Mouse (Mus musculus): ENCODE results near the gene Gm5089. TPM values are rescaled to one million over a fixed set of nuclear protein-coding genes. Genes with fewer than 3 reads are reported as not detected.
"Not testable (repeated sequence)": the region's sequence is repeated elsewhere in the genome, so short reads cannot be mapped to it uniquely, and the experiment has no call there.

Gene Gm5089
- polyA plus RNA-seq, 1 experiment from 2014 or later: not detected

DNA sequence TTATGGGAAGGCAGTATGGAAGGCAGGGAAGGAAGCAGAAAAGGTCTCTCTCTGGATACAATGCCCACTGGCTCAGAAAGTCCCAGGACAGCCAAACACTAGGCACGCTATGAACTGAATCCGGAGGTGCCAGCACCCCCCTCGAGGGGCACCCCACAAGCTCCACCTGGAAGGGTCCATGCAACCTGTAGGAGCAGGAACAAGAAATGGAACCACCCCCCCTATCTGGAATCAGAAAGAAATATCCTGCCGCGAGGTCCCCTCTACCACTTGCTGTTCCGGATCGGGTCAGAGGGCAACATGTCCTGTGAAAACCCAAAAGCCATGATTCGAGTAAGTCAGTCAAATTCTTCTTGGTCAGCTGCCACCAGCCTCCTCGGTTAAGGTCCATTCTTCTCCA is 11.1 kb upstream of the Gm5089 start:
- H3K36me3 ChIP-seq (ENCODE audit: control insufficient read depth, insufficient read depth, low read length): no peaks in the 10 kb centered on the region
- ATAC-seq (replicated peaks; ENCODE audit: low FRiP score, low TSS enrichment, low read depth): no peak
- WGBS: 23% methylated on average over 9 of the region's 9 CpGs

DNA sequence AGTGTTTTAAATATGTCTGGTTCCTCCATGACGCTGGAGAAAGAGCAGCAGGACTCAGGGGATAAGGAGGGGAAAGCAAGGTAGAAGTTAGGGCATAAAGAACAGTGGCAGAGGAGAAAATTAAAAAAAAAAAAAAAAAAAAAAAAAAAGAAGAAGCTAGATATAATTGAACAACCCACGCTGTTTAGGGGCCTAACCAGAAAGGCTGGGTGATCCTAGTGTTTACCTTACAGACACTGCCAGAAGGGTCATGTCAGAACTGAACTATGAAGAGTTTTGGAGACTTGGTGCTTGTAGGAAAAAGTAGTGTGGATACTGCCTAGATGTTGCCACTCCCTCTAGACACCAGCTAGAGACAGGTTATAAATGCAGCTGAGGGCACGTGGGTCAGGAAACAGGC is 10.6 kb upstream of the Gm5089 start:
- Histone ChIP-seq H3K9ac (ENCODE audit: low read length) (no peak overlapping the region), H3K4me1 (replicated peaks; ENCODE audit: control insufficient read depth, insufficient read depth, low read length) (peaks cover 11% of the 10 kb centered on the region; the same call in 1 of the 2 replicates), H3K27ac (ENCODE audit: low read depth) (no peak overlapping the region), H3K4me3 (ENCODE audit: low read depth, low read length) (no peak overlapping the region), H3K9me3 (ENCODE audit: control insufficient read depth, low read length) (no peaks in the 10 kb centered on the region), H3K27me3 (replicated peaks; ENCODE audit: control insufficient read depth, insufficient read depth, low read length) (peaks cover 73% of the 10 kb centered on the region), H3K36me3 (ENCODE audit: control insufficient read depth, insufficient read depth, low read length) (no peaks in the 10 kb centered on the region), H3K4me2 (ENCODE audit: low read length) (no peak overlapping the region)
- WGBS: 36% methylated on average over 3 of the region's 3 CpGs
- ATAC-seq (replicated peaks; ENCODE audit: low FRiP score, low TSS enrichment, low read depth) (no peak), DNase-seq (ENCODE audit: low spot score) (no peak)

More for the DNA sequence above, 11.1 kb upstream of the Gm5089 start:
- H3K4me1 ChIP-seq (replicated peaks; ENCODE audit: control insufficient read depth, insufficient read depth, low read length): peaks cover 11% of the 10 kb centered on the region; the same call in 1 of the 2 replicates
- no peak overlapping the region for H3K4me3 ChIP-seq (ENCODE audit: low read depth, low read length)
- no peak overlapping the region for H3K27ac ChIP-seq (ENCODE audit: low read depth)
- no peak overlapping the region for H3K4me2 ChIP-seq (ENCODE audit: low read length)
- peaks cover 75% of the 10 kb centered on the region for H3K27me3 ChIP-seq (replicated peaks; ENCODE audit: control insufficient read depth, insufficient read depth, low read length)
- no peaks in the 10 kb centered on the region for H3K9me3 ChIP-seq (ENCODE audit: control insufficient read depth, low read length)
- H3K9ac ChIP-seq (ENCODE audit: low read length): no peak overlapping the region
- DNase-seq (ENCODE audit: low spot score): no peak

DNA sequence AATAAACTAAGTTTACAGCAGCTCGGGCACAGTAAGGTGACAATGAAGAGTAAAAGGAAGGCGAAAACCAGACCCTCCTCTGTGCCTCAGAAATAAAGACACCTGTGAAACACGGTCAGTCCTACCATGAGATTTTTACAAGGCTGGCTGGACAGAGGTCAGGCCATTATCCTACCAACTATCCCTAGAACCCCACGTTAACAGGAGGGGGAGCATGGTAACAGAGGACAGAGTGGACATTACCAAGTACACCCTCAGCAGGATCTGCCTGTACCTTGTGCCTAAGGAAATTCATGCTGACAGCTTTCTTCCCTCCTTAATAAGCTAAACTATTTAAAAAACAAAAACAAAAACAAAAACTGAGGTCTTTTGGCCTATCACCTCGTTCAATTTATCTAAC is 9.3 kb upstream of the Gm5089 start:
- H3K4me2 ChIP-seq (ENCODE audit: low read length): no peak overlapping the region
- H3K4me3 ChIP-seq (ENCODE audit: low read depth, low read length): no peak overlapping the region
- no peaks in the 10 kb centered on the region for H3K36me3 ChIP-seq (ENCODE audit: control insufficient read depth, insufficient read depth, low read length)
- H3K4me1 ChIP-seq (replicated peaks; ENCODE audit: control insufficient read depth, insufficient read depth, low read length): peaks cover 11% of the 10 kb centered on the region; the same call in 1 of the 2 replicates
- 49% methylated on average over 5 of the region's 5 CpGs for WGBS
- H3K27ac ChIP-seq (ENCODE audit: low read depth): no peak overlapping the region
- no peaks in the 10 kb centered on the region for H3K9me3 ChIP-seq (ENCODE audit: control insufficient read depth, low read length)
- H3K9ac ChIP-seq (ENCODE audit: low read length): no peak overlapping the region
- no peak for ATAC-seq (replicated peaks; ENCODE audit: low FRiP score, low TSS enrichment, low read depth)
- peaks cover 73% of the 10 kb centered on the region for H3K27me3 ChIP-seq (replicated peaks; ENCODE audit: control insufficient read depth, insufficient read depth, low read length)
- no peak for DNase-seq (ENCODE audit: low spot score)

DNA sequence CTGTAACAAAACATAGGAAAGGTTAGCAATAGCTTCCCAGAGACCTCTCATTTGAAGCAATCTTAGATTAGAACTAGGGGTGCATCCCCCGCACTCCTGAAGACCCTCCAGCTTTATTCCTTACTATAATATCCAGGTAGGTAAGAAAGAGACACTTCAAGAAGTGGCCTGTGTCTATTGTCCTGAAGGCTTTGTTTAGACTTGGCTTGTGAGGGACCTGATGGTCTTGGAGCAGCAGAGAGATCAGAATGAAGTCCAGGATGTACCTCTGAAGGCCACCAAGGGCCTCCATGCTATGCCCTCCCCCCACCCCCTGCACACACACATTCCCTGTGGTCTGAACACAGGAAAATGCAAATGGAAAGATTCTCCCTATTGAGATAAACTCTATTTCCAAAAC is 8.9 kb upstream of the Gm5089 start:
- peaks cover 73% of the 10 kb centered on the region for H3K27me3 ChIP-seq (replicated peaks; ENCODE audit: control insufficient read depth, insufficient read depth, low read length)
- no peak for ATAC-seq (replicated peaks; ENCODE audit: low FRiP score, low TSS enrichment, low read depth)
- no peak for DNase-seq (ENCODE audit: low spot score)
- peaks cover 11% of the 10 kb centered on the region; the same call in 1 of the 2 replicates for H3K4me1 ChIP-seq (replicated peaks; ENCODE audit: control insufficient read depth, insufficient read depth, low read length)
- WGBS: 100% methylated on average over 1 of the region's 1 CpGs
- no peak overlapping the region for H3K4me3 ChIP-seq (ENCODE audit: low read depth, low read length)
- H3K9ac ChIP-seq (ENCODE audit: low read length): no peak overlapping the region
- no peak overlapping the region for H3K4me2 ChIP-seq (ENCODE audit: low read length)
- no peaks in the 10 kb centered on the region for H3K9me3 ChIP-seq (ENCODE audit: control insufficient read depth, low read length)
- H3K36me3 ChIP-seq (ENCODE audit: control insufficient read depth, insufficient read depth, low read length): no peaks in the 10 kb centered on the region
- H3K27ac ChIP-seq (ENCODE audit: low read depth): no peak overlapping the region

DNA sequence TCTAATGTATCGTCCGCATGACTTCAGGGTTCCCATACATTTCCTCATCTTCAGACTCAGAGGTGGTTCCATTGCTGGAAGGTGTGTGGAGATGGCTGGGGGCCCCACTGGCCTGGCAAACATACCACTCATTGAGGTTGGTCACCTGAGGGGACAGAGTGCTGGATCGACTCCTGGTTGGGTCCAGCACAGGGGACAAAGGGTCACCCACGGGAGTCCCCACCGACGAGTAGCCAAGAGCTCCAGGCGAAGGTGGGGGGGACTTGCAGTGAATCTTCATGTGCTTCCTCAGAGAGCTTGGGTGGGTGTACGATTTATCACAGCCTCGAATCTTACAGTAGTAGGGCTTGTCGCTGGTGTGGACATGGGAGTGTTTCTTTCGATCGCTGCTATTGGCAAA is 8.4 kb upstream of the Gm5089 start:
- not testable (repeated sequence) for ATAC-seq (replicated peaks; ENCODE audit: low FRiP score, low TSS enrichment, low read depth); H3K4me3 ChIP-seq (ENCODE audit: low read depth, low read length); H3K27ac ChIP-seq (ENCODE audit: low read depth); H3K4me1 ChIP-seq (replicated peaks; ENCODE audit: control insufficient read depth, insufficient read depth, low read length); H3K9ac ChIP-seq (ENCODE audit: low read length); H3K4me2 ChIP-seq (ENCODE audit: low read length); H3K36me3 ChIP-seq (ENCODE audit: control insufficient read depth, insufficient read depth, low read length); H3K9me3 ChIP-seq (ENCODE audit: control insufficient read depth, low read length); DNase-seq (ENCODE audit: low spot score)
- WGBS: 86% methylated on average over 6 of the region's 12 CpGs
- H3K27me3 ChIP-seq (replicated peaks; ENCODE audit: control insufficient read depth, insufficient read depth, low read length): peaks cover 72% of the 10 kb centered on the region

DNA sequence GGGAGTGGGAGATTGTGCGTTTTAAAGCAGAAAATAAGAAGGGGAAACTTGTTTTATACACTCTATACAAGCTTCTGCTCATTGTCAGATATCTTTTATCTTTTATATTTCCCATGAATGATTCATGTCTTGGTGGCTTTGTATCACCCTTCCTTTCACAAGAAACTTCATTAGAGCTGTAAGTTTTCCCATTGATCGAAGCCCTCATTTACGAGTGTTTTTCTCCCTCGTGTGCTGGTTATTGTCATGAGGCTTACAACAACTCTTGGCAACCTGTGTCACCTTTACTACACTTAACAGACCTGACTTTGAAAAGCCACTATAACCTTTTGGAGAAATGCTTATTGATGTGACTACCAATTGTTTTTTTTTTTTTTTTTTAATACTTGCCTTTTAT is 4.6 kb upstream of the Gm5089 start:
- Histone ChIP-seq H3K27me3 (replicated peaks; ENCODE audit: control insufficient read depth, insufficient read depth, low read length) (peaks cover 72% of the 10 kb centered on the region), H3K4me2 (ENCODE audit: low read length) (no peak overlapping the region), H3K36me3 (ENCODE audit: control insufficient read depth, insufficient read depth, low read length) (no peaks in the 10 kb centered on the region), H3K27ac (ENCODE audit: low read depth) (no peak overlapping the region), H3K4me1 (replicated peaks; ENCODE audit: control insufficient read depth, insufficient read depth, low read length) (peaks cover 2% of the 10 kb centered on the region; the same call in 1 of the 2 replicates), H3K4me3 (ENCODE audit: low read depth, low read length) (no peak overlapping the region), H3K9ac (ENCODE audit: low read length) (no peak overlapping the region), H3K9me3 (ENCODE audit: control insufficient read depth, low read length) (no peaks in the 10 kb centered on the region)
- DNase-seq (ENCODE audit: low spot score): no peak
- no peak for ATAC-seq (replicated peaks; ENCODE audit: low FRiP score, low TSS enrichment, low read depth)
- WGBS: 55% methylated on average over 4 of the region's 4 CpGs

DNA sequence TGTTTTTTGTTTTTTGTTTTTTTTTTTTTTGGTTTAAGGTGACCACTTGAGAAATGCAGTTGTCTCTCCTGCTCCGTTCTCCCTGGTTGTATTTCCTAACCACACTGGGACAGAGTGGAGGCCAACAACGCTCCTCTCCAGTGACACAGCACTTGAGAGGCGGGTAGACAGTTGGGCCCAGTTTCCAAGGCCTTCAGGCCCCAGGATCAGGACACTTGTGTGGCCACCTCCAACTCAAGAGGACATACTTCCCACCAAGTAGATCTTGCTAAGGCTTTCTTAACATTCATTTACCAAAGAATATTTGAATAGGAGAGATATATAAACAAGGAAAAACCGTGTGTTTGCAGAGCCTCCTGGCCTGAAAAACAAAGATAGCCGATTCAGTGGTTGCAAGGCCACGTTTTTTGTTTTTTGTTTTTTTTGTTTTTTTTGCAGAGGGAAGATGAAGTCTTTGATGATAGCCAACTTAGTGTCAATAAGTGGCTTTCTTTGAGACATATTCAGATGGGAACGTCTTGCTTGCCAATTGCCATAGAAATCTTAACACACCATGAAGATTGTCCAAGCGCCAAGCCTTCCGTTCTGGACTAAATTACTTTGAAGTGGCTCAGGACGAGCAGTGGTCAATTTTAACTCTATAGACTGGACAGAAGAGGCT is 4.1 kb upstream of the Gm5089 start:
- Histone ChIP-seq H3K4me1 (replicated peaks; ENCODE audit: control insufficient read depth, insufficient read depth, low read length) (peaks cover 2% of the 10 kb centered on the region; the same call in 1 of the 2 replicates), H3K27me3 (replicated peaks; ENCODE audit: control insufficient read depth, insufficient read depth, low read length) (peaks cover 72% of the 10 kb centered on the region), H3K4me3 (ENCODE audit: low read depth, low read length) (no peak overlapping the region), H3K9me3 (ENCODE audit: control insufficient read depth, low read length) (no peaks in the 10 kb centered on the region), H3K4me2 (ENCODE audit: low read length) (no peak overlapping the region), H3K9ac (ENCODE audit: low read length) (no peak overlapping the region), H3K36me3 (ENCODE audit: control insufficient read depth, insufficient read depth, low read length) (no peaks in the 10 kb centered on the region), H3K27ac (ENCODE audit: low read depth) (no peak overlapping the region)
- no peak for ATAC-seq (replicated peaks; ENCODE audit: low FRiP score, low TSS enrichment, low read depth)
- 61% methylated on average over 10 of the region's 10 CpGs for WGBS
- no peak for DNase-seq (ENCODE audit: low spot score)

DNA sequence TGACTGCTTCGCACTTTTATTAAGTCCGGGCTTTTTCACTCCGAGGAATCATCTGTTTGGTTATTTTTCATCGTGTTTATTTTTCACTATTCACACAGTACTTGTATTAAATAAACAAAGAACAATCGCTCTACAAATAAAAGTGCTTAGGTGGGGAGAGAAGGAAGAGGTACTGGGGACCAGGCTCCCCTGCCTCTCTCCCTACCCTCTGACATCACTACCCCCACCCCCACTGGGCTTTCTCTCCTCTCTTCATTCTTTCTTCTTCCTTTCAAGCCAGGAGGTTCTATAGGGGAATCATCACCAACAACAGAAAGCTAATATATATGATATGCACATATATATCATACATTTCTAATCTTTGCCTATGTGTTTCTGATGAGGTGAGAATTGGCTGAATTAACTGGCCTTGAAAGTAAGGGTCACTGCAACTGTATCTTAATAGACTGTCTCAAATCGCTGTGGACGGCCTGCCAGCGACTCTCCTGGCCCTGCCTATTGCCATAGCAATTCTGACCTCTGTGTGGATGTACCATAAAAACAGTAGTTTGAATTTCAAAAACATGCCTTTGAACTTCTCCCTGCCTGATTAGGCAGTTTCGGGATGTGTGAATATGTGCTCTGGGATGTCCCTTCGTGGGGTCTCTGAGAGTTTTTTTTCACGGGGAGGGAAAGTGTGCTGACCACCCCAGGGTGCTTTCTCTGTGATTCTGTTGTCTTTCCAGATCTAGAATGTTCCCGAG is 3.3 kb upstream of the Gm5089 start:
- H3K4me3 ChIP-seq (ENCODE audit: low read depth, low read length): no peak overlapping the region
- no peak for ATAC-seq (replicated peaks; ENCODE audit: low FRiP score, low TSS enrichment, low read depth)

More for the DNA sequence above, 3.3 kb upstream of the Gm5089 start:
- DNase-seq (ENCODE audit: low spot score): no peak
- H3K4me1 ChIP-seq (replicated peaks; ENCODE audit: control insufficient read depth, insufficient read depth, low read length): peaks cover 2% of the 10 kb centered on the region; the same call in 1 of the 2 replicates
- no peak overlapping the region for H3K9ac ChIP-seq (ENCODE audit: low read length)
- H3K27me3 ChIP-seq (replicated peaks; ENCODE audit: control insufficient read depth, insufficient read depth, low read length): peaks cover 75% of the 10 kb centered on the region
- WGBS: 12% methylated on average over 12 of the region's 12 CpGs
- H3K27ac ChIP-seq (ENCODE audit: low read depth): no peak overlapping the region
- no peaks in the 10 kb centered on the region for H3K9me3 ChIP-seq (ENCODE audit: control insufficient read depth, low read length)
- H3K36me3 ChIP-seq (ENCODE audit: control insufficient read depth, insufficient read depth, low read length): no peaks in the 10 kb centered on the region
- peak overlapping the region; percentile 23; the same call in 1 of the 2 replicates for H3K4me2 ChIP-seq (ENCODE audit: low read length)
